Mouse (Mus musculus): ENCODE results near the gene Zfp697. TPM values are rescaled to one million over a fixed set of nuclear protein-coding genes. Genes with fewer than 3 reads are reported as not detected.
A peak's percentile ranks its signal among the peaks of the same experiment; 100 is the strongest.
"Not testable (repeated sequence)": the region's sequence is repeated elsewhere in the genome, so short reads cannot be mapped to it uniquely, and the experiment has no call there.

Gene Zfp697
- polyA plus RNA-seq, 1 experiment from 2014 or later, result 7.9 TPM

DNA sequence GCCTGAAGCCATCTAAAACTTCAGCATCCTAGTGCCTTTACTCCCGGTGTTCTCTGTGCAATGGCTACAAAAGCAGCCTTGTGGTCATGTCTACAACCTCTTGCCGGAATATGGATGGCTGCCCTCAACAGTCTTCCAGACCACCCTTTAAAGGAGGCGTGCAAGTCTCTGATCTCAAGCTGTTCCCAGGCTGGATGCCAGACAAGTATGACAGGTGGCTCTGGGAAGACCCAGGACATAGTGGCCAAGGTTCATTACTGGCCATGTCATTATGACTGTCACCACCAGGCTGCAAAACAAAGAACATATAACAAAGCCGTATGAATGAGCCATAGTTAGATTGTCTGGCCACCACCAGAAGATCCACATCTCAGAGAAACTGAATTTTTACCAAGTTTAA is 4.0 kb upstream of the Zfp697 start:
- Histone ChIP-seq H3K9me3 (no peaks in the 10 kb centered on the region), H3K9ac (no peak overlapping the region), H3K27me3 (no peaks in the 10 kb centered on the region), H3K4me2 (no peak overlapping the region), H3K4me3 (no peak overlapping the region), H3K4me1 (peaks cover 10% of the 10 kb centered on the region), H3K36me3 (no peaks in the 10 kb centered on the region), H3K27ac (no peak overlapping the region)
- no peak for ATAC-seq (ENCODE audit: borderline replicate concordance, extremely low read depth, low FRiP score, low TSS enrichment)
- WGBS, result 75% methylated on average over 4 of the region's 4 CpGs

DNA sequence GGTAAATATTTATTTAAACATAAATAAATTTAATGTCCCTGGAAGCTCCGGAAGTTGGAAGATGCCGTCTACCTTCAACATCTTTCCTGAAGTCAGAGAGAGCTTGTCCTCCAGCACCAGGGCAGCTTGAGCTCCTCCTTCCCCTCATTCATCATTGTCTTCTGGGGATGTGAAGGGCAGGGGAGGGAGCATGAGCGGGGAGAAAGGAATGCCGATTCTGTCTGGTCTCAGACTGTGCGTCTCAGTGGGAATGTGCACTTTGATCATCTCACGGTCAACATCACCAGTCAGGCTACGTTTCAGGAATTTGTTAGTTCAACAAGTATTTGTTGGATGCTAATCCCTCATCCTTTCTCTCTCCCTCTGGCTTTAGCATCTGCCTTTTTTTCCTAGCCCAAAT is 3.0 kb upstream of the Zfp697 start:
- no peaks in the 10 kb centered on the region for H3K36me3 ChIP-seq
- H3K9me3 ChIP-seq, result no peaks in the 10 kb centered on the region
- no peak overlapping the region for H3K9ac ChIP-seq
- WGBS, result 3% methylated on average over 7 of the region's 7 CpGs
- no peak for ATAC-seq (ENCODE audit: borderline replicate concordance, extremely low read depth, low FRiP score, low TSS enrichment)
- H3K27me3 ChIP-seq, result no peaks in the 10 kb centered on the region
- no peak overlapping the region for H3K4me3 ChIP-seq
- no peak overlapping the region for H3K4me2 ChIP-seq
- peaks cover 19% of the 10 kb centered on the region for H3K4me1 ChIP-seq
- no peak overlapping the region for H3K27ac ChIP-seq

DNA sequence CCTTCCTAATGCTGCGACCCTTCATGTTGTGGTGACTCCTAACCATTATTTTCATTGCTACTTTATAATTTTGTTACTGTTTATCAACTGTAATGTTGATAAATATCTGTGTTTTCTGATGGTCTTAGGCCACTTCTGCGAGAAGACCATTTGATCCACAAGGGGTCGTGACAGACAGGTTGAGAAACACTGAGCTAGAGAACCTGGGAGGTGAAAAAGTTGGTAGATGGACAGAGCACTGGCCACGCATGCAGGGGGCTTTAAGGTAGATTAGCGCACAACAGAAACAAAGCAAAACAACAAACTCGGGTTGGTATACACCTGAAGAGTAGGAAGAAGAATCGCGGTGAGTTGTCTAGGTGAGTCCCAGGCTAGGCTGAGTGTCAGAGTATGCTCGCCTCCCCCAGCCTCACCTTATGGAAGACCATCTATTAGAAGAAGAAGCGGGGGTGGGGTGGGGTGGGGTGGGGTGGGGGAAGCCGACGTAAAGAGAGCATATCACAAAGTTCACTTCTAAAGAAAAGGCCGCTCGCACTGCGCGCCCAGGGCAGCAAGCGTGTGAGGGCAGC is 500 bp upstream of the Zfp697 start:
- H3K27me3 ChIP-seq, result no peaks in the 10 kb centered on the region
- peaks cover 19% of the 10 kb centered on the region for H3K4me1 ChIP-seq
- 6% methylated on average over 17 of the region's 17 CpGs for WGBS
- no peaks in the 10 kb centered on the region for H3K9me3 ChIP-seq
- peak; percentile 5; the same call in 1 of the 2 replicates for ATAC-seq (ENCODE audit: borderline replicate concordance, extremely low read depth, low FRiP score, low TSS enrichment)
- peak overlapping the region; percentile 88 for H3K4me2 ChIP-seq
- H3K9ac ChIP-seq, result peak overlapping the region; percentile 66
- peak overlapping the region; percentile 61 for H3K4me3 ChIP-seq
- no peaks in the 10 kb centered on the region for H3K36me3 ChIP-seq
- peak overlapping the region; percentile 49 for H3K27ac ChIP-seq

DNA sequence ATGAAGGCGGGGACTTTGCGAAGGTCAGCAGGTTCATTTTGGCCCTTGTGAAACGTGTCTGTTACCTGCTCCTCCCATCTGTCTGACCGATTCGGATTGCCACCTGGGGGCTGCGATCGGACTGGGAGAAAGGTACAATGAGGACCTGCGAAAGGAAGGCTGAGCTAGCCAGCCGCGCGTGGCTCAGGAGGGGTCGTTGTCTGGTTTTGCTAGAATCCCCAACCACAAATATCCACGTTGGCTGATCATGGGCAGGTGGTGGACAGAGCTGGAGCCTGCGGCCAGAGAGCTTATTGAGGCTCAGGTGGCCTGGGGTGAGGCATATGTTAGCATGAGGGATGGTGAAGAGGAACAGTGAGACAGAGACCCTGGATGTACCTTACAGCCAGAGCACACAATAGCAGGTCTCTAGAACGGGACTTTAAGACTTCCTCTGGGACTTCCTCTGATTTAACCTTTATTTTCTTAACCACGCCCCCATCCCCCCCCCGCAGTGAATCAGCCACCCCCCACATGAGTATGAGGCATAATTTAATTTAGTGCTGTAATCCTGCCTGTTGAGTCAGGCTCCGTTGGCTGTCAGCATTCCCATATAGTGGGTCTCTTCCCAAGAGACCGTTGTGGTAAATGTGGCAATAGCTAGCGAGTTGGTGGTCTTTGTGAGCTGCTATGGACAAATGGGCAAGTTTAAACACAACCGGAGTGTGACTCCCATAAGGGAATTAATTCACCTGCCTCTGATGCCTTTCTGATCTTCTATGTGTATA is 946 bp downstream of the Zfp697 start:
- H3K9ac ChIP-seq, result peak overlapping the region; percentile 66
- WGBS, result 9% methylated on average over 21 of the region's 21 CpGs
- ATAC-seq (ENCODE audit: borderline replicate concordance, extremely low read depth, low FRiP score, low TSS enrichment), result no peak; the same call in 1 of the 2 replicates
- H3K27me3 ChIP-seq, result no peaks in the 10 kb centered on the region
- H3K4me3 ChIP-seq, result peak overlapping the region; percentile 61
- H3K36me3 ChIP-seq, result no peaks in the 10 kb centered on the region
- H3K27ac ChIP-seq, result no peak overlapping the region
- peaks cover 24% of the 10 kb centered on the region for H3K4me1 ChIP-seq
- no peaks in the 10 kb centered on the region for H3K9me3 ChIP-seq
- peak overlapping the region; percentile 88 for H3K4me2 ChIP-seq

DNA sequence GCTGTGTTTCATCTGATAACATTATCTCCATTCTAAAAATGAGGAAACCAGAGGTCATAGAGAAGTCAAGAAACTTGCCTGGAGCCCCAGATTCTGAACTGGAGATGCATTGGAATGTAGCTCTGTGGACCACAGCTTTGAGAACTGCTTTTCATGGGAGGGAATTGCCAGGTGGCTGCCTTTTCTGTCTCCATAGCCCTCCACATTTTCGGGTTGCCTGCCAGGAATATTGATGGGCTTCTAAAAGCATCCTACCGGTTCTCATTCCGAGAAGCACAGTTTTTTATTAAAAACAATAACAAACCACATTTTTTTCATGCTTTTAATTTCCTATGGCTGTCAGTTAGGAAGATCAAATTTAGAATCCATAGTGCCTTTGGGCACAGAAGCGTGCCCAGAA is 4.8 kb downstream of the Zfp697 start:
- ATAC-seq (ENCODE audit: borderline replicate concordance, extremely low read depth, low FRiP score, low TSS enrichment), result no peak
- H3K4me2 ChIP-seq, result no peak overlapping the region
- H3K9ac ChIP-seq, result no peak overlapping the region
- H3K27me3 ChIP-seq, result no peaks in the 10 kb centered on the region
- WGBS, result 46% methylated on average over 4 of the region's 4 CpGs
- no peaks in the 10 kb centered on the region for H3K36me3 ChIP-seq
- H3K4me1 ChIP-seq, result peaks cover 18% of the 10 kb centered on the region
- no peaks in the 10 kb centered on the region for H3K9me3 ChIP-seq
- no peak overlapping the region for H3K27ac ChIP-seq
- no peak overlapping the region for H3K4me3 ChIP-seq

DNA sequence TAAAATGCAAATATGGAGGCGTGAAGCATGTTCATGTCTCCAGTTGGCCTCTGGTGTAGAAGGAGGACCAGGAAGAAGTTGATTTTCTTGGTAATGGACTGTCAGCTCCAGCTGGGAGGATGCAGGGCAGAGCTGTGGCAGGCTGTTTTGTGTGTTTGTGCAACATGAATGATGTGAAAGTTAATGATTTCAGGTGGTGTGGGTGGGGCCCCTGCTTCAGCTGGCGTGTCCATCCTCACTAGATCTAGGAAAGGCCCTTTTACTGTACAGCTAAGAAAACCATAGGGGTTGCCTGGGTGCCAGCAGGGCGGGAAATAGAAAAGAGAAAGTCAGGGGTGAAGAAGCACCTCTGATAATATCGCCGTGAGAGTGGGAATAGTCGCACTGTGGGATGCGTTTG is 5.5 kb downstream of the Zfp697 start:
- H3K27ac ChIP-seq, result no peak overlapping the region
- H3K4me1 ChIP-seq, result peaks cover 18% of the 10 kb centered on the region
- H3K9me3 ChIP-seq, result no peaks in the 10 kb centered on the region
- H3K4me3 ChIP-seq, result no peak overlapping the region
- no peaks in the 10 kb centered on the region for H3K36me3 ChIP-seq
- H3K27me3 ChIP-seq, result no peaks in the 10 kb centered on the region
- no peak overlapping the region for H3K9ac ChIP-seq
- 77% methylated on average over 7 of the region's 7 CpGs for WGBS
- ATAC-seq (ENCODE audit: borderline replicate concordance, extremely low read depth, low FRiP score, low TSS enrichment), result no peak
- H3K4me2 ChIP-seq, result no peak overlapping the region

DNA sequence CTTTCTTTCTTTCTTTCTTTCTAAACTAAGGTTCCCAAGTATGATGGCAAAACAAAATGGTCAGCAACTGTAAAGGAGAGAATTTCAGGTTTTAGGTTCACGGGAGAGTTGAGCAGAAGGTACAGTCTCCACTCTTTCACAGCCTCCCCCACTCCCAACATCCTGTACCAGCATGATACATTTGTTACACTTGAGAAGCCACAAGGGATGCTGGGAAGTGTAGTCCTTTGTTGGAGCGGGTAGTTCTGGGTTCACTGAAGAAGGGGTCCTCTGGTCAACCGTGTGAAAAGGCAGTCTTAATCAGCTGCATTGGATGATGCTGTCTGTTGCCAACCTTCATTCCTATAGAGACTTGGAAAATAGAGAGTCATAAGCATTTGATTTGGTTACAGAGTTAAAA is 7.0 kb downstream of the Zfp697 start:
- 64% methylated on average over 3 of the region's 3 CpGs for WGBS

DNA sequence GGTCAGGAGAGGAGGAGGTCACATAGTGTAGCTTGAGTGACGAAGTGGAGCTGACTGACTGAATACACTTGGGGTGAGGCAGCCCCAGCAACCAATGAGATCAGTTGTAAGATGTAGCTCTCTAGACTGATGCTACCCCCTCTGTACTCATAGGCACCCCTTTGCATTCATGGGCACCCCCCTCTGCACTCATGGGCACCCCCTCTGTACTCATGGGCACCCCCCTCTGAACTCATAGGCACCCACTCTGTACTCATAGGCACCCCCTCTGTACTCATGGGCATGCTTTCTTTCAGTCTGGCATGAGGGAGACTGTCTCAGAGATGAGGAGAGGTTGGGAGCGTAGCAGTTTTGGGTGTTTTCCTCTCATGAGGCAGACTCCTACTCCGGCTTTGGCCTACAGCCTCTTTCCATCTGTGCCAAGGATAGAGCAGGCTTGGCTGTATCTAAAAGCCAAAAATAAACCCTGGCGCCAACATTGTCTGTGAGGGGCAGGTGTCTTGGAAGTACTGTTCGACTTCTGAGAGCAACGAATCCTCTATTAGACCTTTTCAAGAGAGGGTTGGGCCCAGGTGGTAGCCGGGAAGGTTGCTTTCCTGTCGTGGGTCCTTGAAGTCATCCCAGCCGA is 22.1 kb downstream of the Zfp697 start:
- not testable (repeated sequence) for H3K27ac ChIP-seq; H3K9ac ChIP-seq; ATAC-seq (ENCODE audit: borderline replicate concordance, extremely low read depth, low FRiP score, low TSS enrichment); H3K4me1 ChIP-seq; H3K4me2 ChIP-seq; H3K27me3 ChIP-seq; H3K4me3 ChIP-seq; H3K36me3 ChIP-seq; H3K9me3 ChIP-seq
- 89% methylated on average over 9 of the region's 9 CpGs for WGBS

More for the DNA sequence above, 7.0 kb downstream of the Zfp697 start:
- Histone ChIP-seq H3K4me2 (no peak overlapping the region), H3K9me3 (no peaks in the 10 kb centered on the region), H3K27ac (no peak overlapping the region), H3K36me3 (no peaks in the 10 kb centered on the region), H3K4me3 (no peak overlapping the region), H3K9ac (no peak overlapping the region), H3K4me1 (0 out of 2 replicates have a peak, but pooled peaks cover 6% of the 10 kb centered on the region), H3K27me3 (no peaks in the 10 kb centered on the region)
- ATAC-seq (ENCODE audit: borderline replicate concordance, extremely low read depth, low FRiP score, low TSS enrichment), result no peak

DNA sequence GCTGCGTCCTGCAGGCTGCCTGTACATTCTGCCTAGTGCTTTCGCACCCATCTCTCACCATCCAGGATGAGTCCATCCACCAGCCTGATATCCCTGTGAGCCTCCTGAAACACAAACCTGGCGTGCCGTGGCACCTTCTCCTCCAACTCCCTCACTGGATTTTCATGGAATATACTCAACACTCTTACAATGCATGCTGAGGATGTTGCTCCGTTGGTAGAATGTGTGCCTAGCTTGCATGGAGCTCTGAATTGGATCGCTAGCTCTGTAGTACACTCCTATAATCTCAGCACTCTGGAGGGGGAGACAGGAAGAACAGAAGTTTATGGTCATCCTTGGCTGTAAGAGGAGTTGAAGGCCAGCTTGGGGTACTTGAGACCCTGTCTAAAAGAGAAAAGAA is 23.6 kb downstream of the Zfp697 start:
- WGBS, result 97% methylated on average over 6 of the region's 6 CpGs
- not testable (repeated sequence) for H3K36me3 ChIP-seq; H3K9me3 ChIP-seq; H3K4me1 ChIP-seq; H3K4me3 ChIP-seq; ATAC-seq (ENCODE audit: borderline replicate concordance, extremely low read depth, low FRiP score, low TSS enrichment); H3K9ac ChIP-seq; H3K27me3 ChIP-seq; H3K4me2 ChIP-seq; H3K27ac ChIP-seq

DNA sequence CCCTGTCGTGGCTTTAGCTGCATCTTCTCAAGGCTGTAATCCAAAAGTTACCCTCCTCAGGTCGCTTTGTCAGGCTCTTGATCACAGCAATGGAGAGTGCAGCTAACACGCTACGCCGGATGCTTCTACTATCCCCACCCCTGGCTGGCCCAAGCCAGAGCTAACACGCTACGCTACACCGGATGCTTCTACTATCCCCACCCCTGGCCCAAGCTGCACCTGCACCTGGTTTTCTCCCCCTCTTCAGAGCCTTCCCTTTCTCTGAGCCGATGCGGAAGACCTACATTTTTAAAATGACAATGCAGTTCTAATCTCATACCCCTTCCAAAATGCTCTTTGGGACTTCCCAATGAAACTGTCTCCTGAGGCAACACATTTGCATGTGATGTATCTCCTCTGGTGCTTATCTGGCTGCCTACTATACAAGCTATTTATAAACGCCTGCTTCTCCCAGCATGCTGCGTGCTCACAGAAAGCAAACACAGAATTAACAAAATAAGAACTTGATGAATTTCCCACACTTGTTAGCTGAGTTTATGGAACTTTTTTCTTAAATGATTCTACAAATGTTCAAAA is 24.4 kb downstream of the Zfp697 start:
- not testable (repeated sequence) for H3K9me3 ChIP-seq; H3K27ac ChIP-seq; H3K27me3 ChIP-seq; H3K36me3 ChIP-seq; H3K9ac ChIP-seq; ATAC-seq (ENCODE audit: borderline replicate concordance, extremely low read depth, low FRiP score, low TSS enrichment); H3K4me3 ChIP-seq; H3K4me1 ChIP-seq; H3K4me2 ChIP-seq
- 66% methylated on average over 12 of the region's 12 CpGs for WGBS

DNA sequence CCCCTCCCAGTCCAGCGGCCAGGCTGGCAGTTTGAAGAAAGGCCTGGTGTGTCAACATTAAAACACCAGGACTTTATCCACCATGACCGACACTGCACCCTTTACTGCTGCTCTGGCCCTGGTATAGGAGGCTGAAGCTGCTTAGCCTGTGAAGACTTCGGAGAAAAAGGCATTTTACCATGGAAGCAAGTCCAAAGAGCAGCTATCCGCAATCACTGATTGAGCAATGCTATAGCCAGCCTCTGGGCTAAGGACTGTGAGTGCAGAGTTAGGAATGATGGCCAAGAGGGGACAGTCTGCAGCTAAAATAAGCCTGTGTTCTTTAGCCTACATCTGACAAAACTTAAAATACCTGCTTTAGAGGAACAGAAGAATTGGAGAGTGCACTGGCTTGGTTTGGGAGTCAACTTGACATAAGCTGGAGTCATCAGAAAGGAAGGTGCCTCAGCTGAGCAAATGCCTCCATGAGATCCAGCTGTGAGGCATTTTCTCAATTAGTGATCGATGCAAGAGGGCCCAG is 25.1 kb downstream of the Zfp697 start:
- not testable (repeated sequence) for H3K9me3 ChIP-seq; H3K4me2 ChIP-seq; H3K27me3 ChIP-seq; H3K36me3 ChIP-seq; H3K4me1 ChIP-seq; ATAC-seq (ENCODE audit: borderline replicate concordance, extremely low read depth, low FRiP score, low TSS enrichment); H3K27ac ChIP-seq; H3K9ac ChIP-seq; H3K4me3 ChIP-seq
- WGBS, result 52% methylated on average over 5 of the region's 5 CpGs

Measured in lung, embryonic 15.5 days (tissue).